Mouse (Mus musculus): ENCODE measurements around the gene Ppp3r1. TPM values are rescaled to one million over a fixed set of nuclear protein-coding genes. Genes with fewer than 3 reads are reported as not detected.
A peak's percentile ranks its signal among the peaks of the same experiment; 100 is the strongest.

The Ppp3r1 gene
- polyA plus RNA-seq (2015; fragmentation: Nextera tagmentation; extraction: Ambion mirVana): 182 and 194 TPM in 2 replicates

- Histone ChIP-seq H3K27me3 (replicated peaks; ENCODE audit: control insufficient read depth, insufficient read depth, low read length) (no peaks in the 10 kb centered on the region), H3K9ac (replicated peaks; ENCODE audit: low read depth, low read length) (peak within 1 kb of the TSS; percentile 79), H3K36me3 (ENCODE audit: control insufficient read depth, insufficient read depth) (no peaks in the 10 kb centered on the region), H3K27ac (ENCODE audit: low read length) (peak within 1 kb of the TSS; percentile 94), H3K4me3 (replicated peaks; ENCODE audit: low read length) (peak within 1 kb of the TSS; percentile 64), H3K4me2 (ENCODE audit: low read length) (peak within 1 kb of the TSS; percentile 77), H3K9me3 (ENCODE audit: control insufficient read depth, low read length) (no peaks in the 10 kb centered on the region), H3K4me1 (replicated peaks; ENCODE audit: control insufficient read depth, insufficient read depth, low read length) (peaks cover 33% of the 10 kb centered on the region)
- peak; percentile 98 for ATAC-seq
- 0% methylated on average over 76 of the region's 89 CpGs for WGBS
Observed at GRCm38 (mm10) chr11:17158858-17159737, at the start of gene Ppp3r1. TSS of gene Ppp3r1 (plus strand) at chr11:17159263.

GRCm38 (mm10) chr11:17112419-17113090 lies 46.5 kb upstream of the Ppp3r1 start:
- no peak overlapping the region for H3K27ac ChIP-seq (ENCODE audit: low read length)
- H3K4me2 ChIP-seq (ENCODE audit: low read length): no peak overlapping the region
- no peak overlapping the region for H3K9ac ChIP-seq (replicated peaks; ENCODE audit: low read depth, low read length)
- no peaks in the 10 kb centered on the region for H3K4me1 ChIP-seq (replicated peaks; ENCODE audit: control insufficient read depth, insufficient read depth, low read length)
- H3K4me3 ChIP-seq (replicated peaks; ENCODE audit: low read length): no peak overlapping the region
- no peak for ATAC-seq
- H3K9me3 ChIP-seq (ENCODE audit: control insufficient read depth, low read length): no peaks in the 10 kb centered on the region
- WGBS: 68% methylated on average over 1 of the region's 1 CpGs
- no peaks in the 10 kb centered on the region for H3K36me3 ChIP-seq (ENCODE audit: control insufficient read depth, insufficient read depth)
- H3K27me3 ChIP-seq (replicated peaks; ENCODE audit: control insufficient read depth, insufficient read depth, low read length): no peaks in the 10 kb centered on the region

GRCm38 (mm10) chr11:17126418-17126817 lies 32.6 kb upstream of the Ppp3r1 start:
- no peak overlapping the region for H3K4me2 ChIP-seq (ENCODE audit: low read length)
- no peak for ATAC-seq
- no peaks in the 10 kb centered on the region for H3K27me3 ChIP-seq (replicated peaks; ENCODE audit: control insufficient read depth, insufficient read depth, low read length)
- H3K9ac ChIP-seq (replicated peaks; ENCODE audit: low read depth, low read length): no peak overlapping the region
- H3K36me3 ChIP-seq (ENCODE audit: control insufficient read depth, insufficient read depth): no peaks in the 10 kb centered on the region
- WGBS: 74% methylated on average over 2 of the region's 2 CpGs
- no peak overlapping the region for H3K27ac ChIP-seq (ENCODE audit: low read length)
- H3K9me3 ChIP-seq (ENCODE audit: control insufficient read depth, low read length): no peaks in the 10 kb centered on the region
- no peak overlapping the region for H3K4me3 ChIP-seq (replicated peaks; ENCODE audit: low read length)
- H3K4me1 ChIP-seq (replicated peaks; ENCODE audit: control insufficient read depth, insufficient read depth, low read length): no peaks in the 10 kb centered on the region

GRCm38 (mm10) chr11:17135638-17136037 lies 23.4 kb upstream of the Ppp3r1 start:
- Histone ChIP-seq H3K4me2 (ENCODE audit: low read length) (no peak overlapping the region), H3K9ac (replicated peaks; ENCODE audit: low read depth, low read length) (no peak overlapping the region), H3K9me3 (ENCODE audit: control insufficient read depth, low read length) (no peaks in the 10 kb centered on the region), H3K27ac (ENCODE audit: low read length) (no peak overlapping the region), H3K4me1 (replicated peaks; ENCODE audit: control insufficient read depth, insufficient read depth, low read length) (no peaks in the 10 kb centered on the region), H3K4me3 (replicated peaks; ENCODE audit: low read length) (no peak overlapping the region), H3K36me3 (ENCODE audit: control insufficient read depth, insufficient read depth) (no peaks in the 10 kb centered on the region), H3K27me3 (replicated peaks; ENCODE audit: control insufficient read depth, insufficient read depth, low read length) (no peaks in the 10 kb centered on the region)
- ATAC-seq: no peak
- WGBS: 7% methylated on average over 6 of the region's 6 CpGs

- no peak overlapping the region for H3K4me2 ChIP-seq (ENCODE audit: low read length)
- 68% methylated on average over 6 of the region's 6 CpGs for WGBS
- no peaks in the 10 kb centered on the region for H3K4me1 ChIP-seq (replicated peaks; ENCODE audit: control insufficient read depth, insufficient read depth, low read length)
- no peak for ATAC-seq
- H3K9ac ChIP-seq (replicated peaks; ENCODE audit: low read depth, low read length): no peak overlapping the region
- no peaks in the 10 kb centered on the region for H3K36me3 ChIP-seq (ENCODE audit: control insufficient read depth, insufficient read depth)
- no peak overlapping the region for H3K27ac ChIP-seq (ENCODE audit: low read length)
- H3K4me3 ChIP-seq (replicated peaks; ENCODE audit: low read length): no peak overlapping the region
- H3K9me3 ChIP-seq (ENCODE audit: control insufficient read depth, low read length): no peaks in the 10 kb centered on the region
- no peaks in the 10 kb centered on the region for H3K27me3 ChIP-seq (replicated peaks; ENCODE audit: control insufficient read depth, insufficient read depth, low read length)
Observed at GRCm38 (mm10) chr11:17138306-17139033, 20.6 kb upstream of the Ppp3r1 start.

- ATAC-seq: peak; percentile 26
- peak overlapping the region; percentile 94 for H3K27ac ChIP-seq (ENCODE audit: low read length)
- peak overlapping the region; percentile 79 for H3K9ac ChIP-seq (replicated peaks; ENCODE audit: low read depth, low read length)
- peak overlapping the region; percentile 77 for H3K4me2 ChIP-seq (ENCODE audit: low read length)
- peaks cover 34% of the 10 kb centered on the region for H3K4me1 ChIP-seq (replicated peaks; ENCODE audit: control insufficient read depth, insufficient read depth, low read length)
- under 1% methylated on average over 46 of the region's 46 CpGs for WGBS
- no peaks in the 10 kb centered on the region for H3K9me3 ChIP-seq (ENCODE audit: control insufficient read depth, low read length)
- no peaks in the 10 kb centered on the region for H3K36me3 ChIP-seq (ENCODE audit: control insufficient read depth, insufficient read depth)
- no peaks in the 10 kb centered on the region for H3K27me3 ChIP-seq (replicated peaks; ENCODE audit: control insufficient read depth, insufficient read depth, low read length)
- H3K4me3 ChIP-seq (replicated peaks; ENCODE audit: low read length): peak overlapping the region; percentile 64
Observed at GRCm38 (mm10) chr11:17159738-17160241, 727 bp downstream of the Ppp3r1 start.

GRCm38 (mm10) chr11:17160242-17160641 lies 1.2 kb downstream of the Ppp3r1 start:
- no peak for ATAC-seq
- Histone ChIP-seq H3K27me3 (replicated peaks; ENCODE audit: control insufficient read depth, insufficient read depth, low read length) (no peaks in the 10 kb centered on the region), H3K27ac (ENCODE audit: low read length) (peak overlapping the region; percentile 94), H3K9me3 (ENCODE audit: control insufficient read depth, low read length) (no peaks in the 10 kb centered on the region), H3K4me2 (ENCODE audit: low read length) (peak overlapping the region; percentile 77), H3K4me1 (replicated peaks; ENCODE audit: control insufficient read depth, insufficient read depth, low read length) (peaks cover 34% of the 10 kb centered on the region), H3K4me3 (replicated peaks; ENCODE audit: low read length) (peak overlapping the region; percentile 64), H3K36me3 (ENCODE audit: control insufficient read depth, insufficient read depth) (no peaks in the 10 kb centered on the region), H3K9ac (replicated peaks; ENCODE audit: low read depth, low read length) (peak overlapping the region; percentile 79)
- WGBS: under 1% methylated on average over 12 of the region's 12 CpGs

- H3K4me3 ChIP-seq (replicated peaks; ENCODE audit: low read length): no peak overlapping the region
- WGBS: 52% methylated on average over 1 of the region's 1 CpGs
- no peak overlapping the region for H3K4me2 ChIP-seq (ENCODE audit: low read length)
- H3K27me3 ChIP-seq (replicated peaks; ENCODE audit: control insufficient read depth, insufficient read depth, low read length): no peaks in the 10 kb centered on the region
- no peaks in the 10 kb centered on the region for H3K36me3 ChIP-seq (ENCODE audit: control insufficient read depth, insufficient read depth)
- peaks cover 32% of the 10 kb centered on the region for H3K4me1 ChIP-seq (replicated peaks; ENCODE audit: control insufficient read depth, insufficient read depth, low read length)
- no peak for ATAC-seq
- H3K9ac ChIP-seq (replicated peaks; ENCODE audit: low read depth, low read length): no peak overlapping the region
- H3K27ac ChIP-seq (ENCODE audit: low read length): no peak overlapping the region
- no peaks in the 10 kb centered on the region for H3K9me3 ChIP-seq (ENCODE audit: control insufficient read depth, low read length)
Observed at GRCm38 (mm10) chr11:17163956-17164355, 4.9 kb downstream of the Ppp3r1 start.

- no peak for ATAC-seq
- H3K4me2 ChIP-seq (ENCODE audit: low read length): no peak overlapping the region
- H3K4me3 ChIP-seq (replicated peaks; ENCODE audit: low read length): no peak overlapping the region
- 88% methylated on average over 7 of the region's 7 CpGs for WGBS
- no peaks in the 10 kb centered on the region for H3K9me3 ChIP-seq (ENCODE audit: control insufficient read depth, low read length)
- no peaks in the 10 kb centered on the region for H3K36me3 ChIP-seq (ENCODE audit: control insufficient read depth, insufficient read depth)
- H3K27ac ChIP-seq (ENCODE audit: low read length): no peak overlapping the region
- H3K4me1 ChIP-seq (replicated peaks; ENCODE audit: control insufficient read depth, insufficient read depth, low read length): peaks cover 20% of the 10 kb centered on the region
- H3K9ac ChIP-seq (replicated peaks; ENCODE audit: low read depth, low read length): no peak overlapping the region
- no peaks in the 10 kb centered on the region for H3K27me3 ChIP-seq (replicated peaks; ENCODE audit: control insufficient read depth, insufficient read depth, low read length)
Observed at GRCm38 (mm10) chr11:17166627-17167026, 7.6 kb downstream of the Ppp3r1 start.
